Mouse (Mus musculus) G1E (cell line): ENCODE data around the gene Spata18.

Experiments used
- CTCF ChIP-seq: IDR thresholded peaks from 2 replicates; pipeline ENCODE4 v1.5.1; 2012; ENCODE audit warnings: low read depth, low read length, inconsistent platforms, mixed read lengths
- GATA1 ChIP-seq: IDR thresholded peaks from 2 replicates; pipeline ENCODE4 v1.6.1; 2012; ENCODE audit warnings: borderline replicate concordance, low read length, inconsistent platforms, mixed read lengths
- TAL1 ChIP-seq: conservative IDR thresholded peaks from 2 replicates; pipeline ENCODE4 v1.6.1; 2012; ENCODE audit warnings: low read depth, low read length, inconsistent platforms, mixed read lengths

- TF ChIP-seq CTCF: no peak
- no peak for TF ChIP-seq TAL1
- TF ChIP-seq GATA1: no peak
Measured at GRCm38 (mm10) chr5:73615211-73615610, 36.0 kb upstream of the Spata18 start.
